Mouse (Mus musculus): ENCODE measurements around the gene Cdc25b.

DNA sequence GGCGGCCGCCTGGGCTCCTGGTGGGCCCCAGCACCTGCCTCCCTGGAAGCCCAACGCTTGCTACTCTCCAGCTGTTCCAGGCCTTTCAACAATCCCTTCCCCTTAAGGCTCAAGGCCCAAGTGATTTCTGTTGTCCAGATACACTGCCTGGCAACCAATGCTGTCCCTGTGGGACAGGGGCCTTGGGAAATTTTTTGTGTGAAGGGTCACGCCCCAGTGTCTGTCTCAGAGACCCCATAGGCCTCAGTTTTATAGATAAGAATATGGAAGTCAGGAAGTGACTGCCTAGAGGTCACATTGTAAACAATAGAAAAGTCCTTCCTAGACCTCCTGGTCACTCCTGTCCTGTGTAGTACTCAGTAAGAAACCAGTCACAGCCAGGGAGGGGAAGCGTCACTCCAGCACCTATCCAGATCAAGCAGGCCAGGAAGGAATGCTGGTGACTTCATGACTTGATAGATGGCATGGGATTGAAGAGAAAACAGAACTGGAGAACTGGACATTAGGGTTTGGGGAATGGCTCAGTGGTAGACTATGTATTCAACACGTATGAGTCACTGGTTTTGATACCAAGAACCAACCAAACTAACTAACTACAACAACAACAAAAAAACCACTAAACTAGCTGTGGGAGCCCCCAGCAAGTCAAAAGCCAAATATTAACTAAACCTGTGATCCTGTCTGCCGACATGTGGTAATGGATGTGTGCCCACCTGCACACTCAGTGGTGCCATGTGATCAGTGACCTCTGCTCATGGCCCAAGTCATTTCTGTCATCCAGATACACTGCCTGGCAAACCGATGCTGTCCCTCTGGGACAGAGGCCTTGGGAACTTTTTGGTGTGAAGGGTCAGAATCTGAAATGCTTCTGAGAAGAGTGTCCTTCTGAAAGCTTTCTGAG lies 38.1 kb upstream of the Cdc25b start:
- TF ChIP-seq EP300 (optimal IDR thresholded peaks at IDR 0.05) (no peak), CTCF (IDR thresholded peaks at IDR 0.05; ENCODE audit: low read depth) (no peak)

All from stomach, postnatal 0 days (tissue).